Mouse (Mus musculus): Measurements from ENCODE around the gene Eng.

Eng gene

DNA sequence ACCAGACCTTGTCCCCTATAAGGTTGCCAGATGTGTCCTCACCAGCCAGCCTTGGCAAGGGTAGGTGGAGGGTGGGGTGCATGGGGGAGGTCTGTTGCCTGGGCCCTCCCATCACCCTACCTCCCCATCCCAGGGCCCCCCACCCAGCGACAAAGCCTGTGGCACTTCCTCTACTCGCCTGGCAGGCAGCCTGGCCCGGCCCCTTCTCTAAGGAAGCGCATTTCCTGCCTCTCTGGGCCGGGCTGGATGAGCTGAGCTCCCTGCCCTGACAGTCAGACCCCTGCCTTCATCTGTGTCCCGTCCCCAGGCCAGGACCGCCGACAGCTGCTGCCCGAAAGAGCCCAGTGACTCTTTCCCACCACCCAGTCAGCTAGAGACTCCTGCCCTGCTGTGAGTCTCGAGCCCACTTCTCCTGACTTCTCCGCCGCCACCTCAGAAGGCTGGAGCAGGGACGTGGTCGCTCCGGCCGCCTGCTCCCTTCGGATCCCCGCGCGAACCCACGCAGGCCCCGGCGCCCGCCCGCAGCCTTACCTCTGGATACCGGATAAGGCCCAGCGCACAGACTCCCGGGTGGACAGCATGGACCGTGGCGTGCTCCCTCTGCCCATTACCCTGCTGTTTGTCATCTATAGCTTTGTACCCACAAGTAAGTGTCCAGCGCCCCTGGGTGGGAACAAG is at the start of gene Eng:
Gene Eng (plus strand): TSS at position 217 of the 678 bp plus-strand sequence.
- in situ Hi-C loops (cut with MboI): no loop called here

- in situ Hi-C loops (cut with MboI): no loop called here
These were observed 49.7 kb upstream of the Eng start for GRCm38 (mm10) chr2:32596725-32597124.

- in situ Hi-C loops (cut with MboI): no loop called here
These were observed 49.1 kb upstream of the Eng start for GRCm38 (mm10) chr2:32597248-32597647.

DNA sequence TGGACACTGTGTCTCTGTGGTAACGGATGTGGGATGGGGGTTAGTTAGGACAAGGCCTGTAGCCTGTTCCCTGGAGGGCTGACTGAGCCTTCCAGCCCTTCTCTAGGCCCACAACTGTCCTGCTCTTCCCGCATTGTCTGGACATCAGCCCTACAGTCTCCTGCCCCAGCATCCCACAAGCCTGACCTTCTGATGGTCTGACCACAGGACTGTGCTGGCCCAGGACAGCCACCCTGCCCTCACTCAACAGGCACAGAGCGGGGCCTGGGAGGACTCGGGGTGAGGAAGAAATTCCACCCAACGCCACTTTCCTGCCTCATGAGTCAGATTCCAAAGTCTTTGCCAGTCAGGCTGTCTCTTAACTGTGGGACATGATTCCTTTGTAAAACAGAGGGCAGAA is 48.7 kb upstream of the Eng start:
- in situ Hi-C loops (cut with MboI): no loop called here

DNA sequence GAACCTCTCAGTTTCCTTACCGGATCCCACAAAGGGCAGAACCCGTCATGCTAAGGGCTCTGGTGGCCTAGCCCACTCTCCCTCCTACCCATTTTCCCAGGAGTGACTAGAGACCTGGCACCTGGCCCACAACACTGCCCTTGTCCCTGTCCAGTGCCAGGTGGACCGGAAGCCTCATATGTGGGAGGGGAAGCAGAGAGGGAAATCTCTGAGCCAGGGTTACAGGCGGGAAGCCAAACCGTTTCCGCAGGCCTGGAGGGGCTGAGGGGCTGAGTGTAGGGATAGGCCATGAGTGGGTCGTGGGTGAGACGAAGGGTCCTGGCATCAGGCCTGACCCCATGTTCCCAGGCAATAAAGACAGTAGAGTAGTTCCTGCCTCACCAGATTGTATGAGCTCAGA is 47.9 kb upstream of the Eng start:
- in situ Hi-C loops (cut with MboI): no loop called here

DNA sequence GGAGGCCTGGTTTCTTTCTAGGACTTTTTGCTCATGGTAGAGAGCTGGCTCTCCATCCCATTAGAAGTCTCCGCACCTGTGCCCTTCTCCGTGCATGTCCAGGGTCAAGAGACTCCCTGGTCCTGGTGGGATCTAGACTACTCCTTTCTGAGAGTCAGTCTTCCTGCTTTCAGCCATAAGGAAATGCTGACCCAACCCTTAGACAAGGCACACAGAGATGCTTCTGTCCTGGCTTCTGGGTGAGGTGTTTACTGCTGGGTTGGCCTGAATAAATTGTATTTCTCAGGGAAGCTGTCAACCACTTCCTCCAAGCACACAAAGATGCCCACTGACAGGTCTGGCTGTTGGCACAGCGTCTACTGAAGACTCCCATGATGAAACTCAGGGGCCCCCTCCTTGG is 47.0 kb upstream of the Eng start, which contains the start of gene St6galnac6:
Gene St6galnac6 (plus strand): TSS at position 301 of the 400 bp plus-strand sequence.
- in situ Hi-C loops (cut with MboI): no loop called here

DNA sequence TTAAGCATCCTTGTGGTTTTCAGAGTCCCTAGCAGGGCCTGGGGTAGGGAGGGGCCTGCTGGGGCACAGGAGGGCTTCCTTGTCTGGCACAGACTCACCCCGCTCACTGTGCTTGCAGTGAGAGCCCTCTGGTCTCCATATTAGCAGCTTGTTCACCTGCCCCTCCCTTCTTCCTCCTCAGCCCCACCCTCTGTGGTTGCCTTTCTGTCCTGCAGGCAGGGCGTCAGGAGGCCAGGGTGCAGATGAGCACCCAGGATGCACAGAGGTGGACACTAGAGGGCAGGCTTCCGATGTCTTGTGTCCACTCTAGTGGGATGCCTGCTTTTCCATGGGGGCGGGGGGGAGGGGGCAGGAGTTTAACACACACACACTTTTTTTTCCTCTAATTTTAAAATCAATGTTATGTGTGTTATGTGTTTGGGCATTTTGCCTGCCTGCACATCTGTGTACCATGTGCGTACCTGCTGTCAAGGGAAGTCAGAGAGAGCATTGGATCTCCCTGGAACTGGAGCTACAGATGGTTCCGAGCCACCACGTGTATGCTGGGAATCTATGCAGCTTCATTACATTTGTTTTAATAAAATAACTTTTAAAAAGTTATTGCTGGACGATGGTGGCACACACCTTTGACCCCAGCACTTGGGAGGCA is 44.9 kb upstream of the Eng start:
- in situ Hi-C loops (cut with MboI): no loop called here

DNA sequence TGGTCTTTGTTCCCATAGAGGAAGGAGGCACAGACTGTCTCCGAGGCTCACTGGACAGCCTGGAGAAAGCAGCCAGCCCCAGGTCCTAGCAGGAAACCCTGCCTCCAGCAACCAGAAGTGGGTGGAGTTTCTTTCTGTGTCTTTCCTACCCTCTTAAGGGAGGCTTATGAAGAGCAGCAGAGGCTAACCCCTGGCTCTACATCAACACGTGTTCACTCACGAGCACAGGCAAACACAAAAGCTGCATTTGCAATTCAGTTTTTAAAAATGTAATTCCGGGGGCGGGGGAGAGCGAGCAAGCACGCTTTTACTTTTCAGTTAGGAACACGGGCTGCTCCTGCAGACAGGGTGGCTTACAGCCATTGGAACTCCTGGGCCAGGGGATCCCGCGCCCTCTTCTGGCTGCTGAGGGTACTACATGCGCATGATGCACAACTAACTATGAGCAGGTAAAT is 43.8 kb upstream of the Eng start:
- in situ Hi-C loops (cut with MboI): no loop called here

- in situ Hi-C loops (cut with MboI): no loop called here
These were observed 41.8 kb upstream of the Eng start for GRCm38 (mm10) chr2:32604631-32605030.

GRCm38 (mm10) chr2:32606161-32607142 is 39.9 kb upstream of the Eng start:
- in situ Hi-C loops (cut with MboI): no loop called here

DNA sequence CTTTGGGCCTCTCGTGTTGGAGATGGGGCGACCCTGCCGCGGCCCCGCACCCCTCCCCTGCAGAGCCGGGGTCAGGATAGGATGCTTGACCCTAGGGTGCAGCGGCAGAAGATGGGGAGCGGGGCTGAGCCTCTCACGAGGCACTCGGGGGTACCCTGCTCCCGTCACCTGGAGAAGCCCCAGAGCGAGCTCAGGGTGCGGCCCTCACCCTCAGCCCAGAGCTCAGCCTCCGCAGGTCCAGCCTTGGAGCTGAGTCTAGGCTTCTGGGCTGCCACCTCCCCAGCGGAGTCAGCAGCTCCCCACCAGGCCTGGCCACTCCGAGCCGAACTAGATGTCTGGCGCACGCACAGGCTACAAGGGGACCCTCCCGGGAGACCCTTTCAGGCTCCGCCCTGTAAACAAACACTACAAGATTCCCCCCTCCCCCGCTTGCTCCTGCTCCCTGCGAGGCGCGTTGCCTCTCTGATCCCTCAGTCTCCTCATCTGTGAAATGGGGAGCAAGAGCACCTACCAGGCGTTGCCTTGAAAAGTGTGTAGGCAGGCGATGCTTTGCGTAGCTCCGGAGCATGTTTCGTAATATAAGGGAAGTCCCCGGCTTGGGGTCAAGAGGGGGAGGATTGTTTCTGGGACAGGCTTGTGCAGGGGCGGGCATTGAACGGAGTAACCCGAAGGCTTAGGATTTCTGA is 39.0 kb upstream of the Eng start:
- in situ Hi-C loops (cut with MboI): no loop called here

GRCm38 (mm10) chr2:32608141-32608777 is 38.1 kb upstream of the Eng start:
- in situ Hi-C loops (cut with MboI): no loop called here

DNA sequence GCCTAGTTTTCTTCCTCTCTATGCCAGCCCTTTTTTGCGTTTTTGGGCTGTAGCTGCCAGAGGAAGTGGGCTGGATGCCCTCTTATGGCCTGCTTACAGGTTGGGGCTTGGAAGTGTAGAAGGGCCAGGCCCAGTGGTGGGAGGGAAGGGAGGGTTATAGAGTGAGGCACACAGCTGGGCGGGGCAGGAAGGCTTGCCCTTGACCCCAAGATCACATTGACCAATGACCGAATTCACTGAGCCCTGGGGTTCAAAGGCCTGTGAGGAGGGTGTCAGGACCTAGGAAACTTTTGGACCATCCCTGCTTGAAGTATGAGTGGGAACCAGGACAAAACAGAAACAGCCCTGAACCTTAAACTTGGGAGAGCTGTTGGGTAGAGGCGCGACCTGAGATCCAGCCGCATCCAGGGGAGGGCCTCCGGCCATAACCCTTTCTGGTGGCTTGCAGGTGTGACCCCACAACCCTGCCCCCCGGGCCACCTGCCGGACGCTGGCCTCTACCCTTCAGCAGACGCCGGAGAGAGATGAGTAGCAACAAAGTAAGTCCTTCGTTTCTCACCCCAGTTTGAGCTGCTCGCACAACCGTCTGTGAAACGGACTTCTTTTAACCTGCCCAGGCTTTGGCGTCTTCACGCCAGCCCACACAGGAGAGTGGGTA is 37.5 kb upstream of the Eng start:
- in situ Hi-C loops (cut with MboI): no loop called here

DNA sequence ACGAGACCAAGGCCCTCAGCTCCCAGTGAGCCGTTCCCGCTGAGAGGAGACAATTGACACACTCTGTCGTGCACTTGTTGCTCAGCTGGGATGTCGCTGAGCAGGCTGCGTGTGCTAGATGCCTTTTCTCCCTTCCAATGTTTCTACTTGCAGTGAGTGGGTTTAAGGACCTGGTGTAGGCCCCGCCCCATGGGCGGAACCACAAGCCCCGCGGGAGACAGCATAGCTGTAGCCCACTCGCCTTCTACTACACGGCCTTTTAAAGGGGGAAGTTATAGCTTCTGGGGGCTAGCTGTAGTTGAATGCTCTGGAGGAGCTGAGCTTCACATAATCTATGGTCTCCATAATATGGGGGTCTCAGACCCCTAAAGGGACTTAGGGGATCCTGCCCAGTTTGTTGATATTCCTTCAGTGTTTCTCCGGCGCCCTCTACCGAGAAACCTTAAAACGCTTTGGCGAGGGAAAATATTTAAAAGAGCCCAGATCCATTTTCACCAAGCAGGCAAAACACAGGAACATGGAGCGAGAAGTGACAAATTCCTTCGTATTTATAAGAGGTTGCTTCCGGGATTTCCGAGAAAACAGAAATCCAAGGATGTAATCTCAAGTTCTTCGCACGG is 35.7 kb upstream of the Eng start:
- in situ Hi-C loops (cut with MboI): no loop called here

DNA sequence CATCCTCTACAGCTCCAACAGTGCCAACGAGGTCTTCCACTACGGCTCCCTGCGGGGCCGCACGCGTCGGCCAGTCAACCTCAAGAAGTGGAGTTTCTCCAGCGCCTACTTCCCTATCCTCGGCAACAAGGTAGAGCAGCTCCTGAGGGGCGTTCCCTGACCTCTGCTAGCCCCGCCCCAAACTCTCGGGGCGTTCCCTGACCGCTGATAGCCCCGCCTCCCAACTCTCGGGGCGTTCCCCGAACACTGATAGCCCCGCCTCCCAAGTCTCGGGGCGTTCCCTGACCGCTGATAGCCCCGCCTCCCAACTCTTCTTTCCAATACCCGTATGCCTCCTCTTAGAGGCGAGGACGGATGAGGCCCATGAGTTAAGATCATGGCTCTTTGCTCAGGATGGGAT is 34.1 kb upstream of the Eng start:
- in situ Hi-C loops (cut with MboI): no loop called here

DNA sequence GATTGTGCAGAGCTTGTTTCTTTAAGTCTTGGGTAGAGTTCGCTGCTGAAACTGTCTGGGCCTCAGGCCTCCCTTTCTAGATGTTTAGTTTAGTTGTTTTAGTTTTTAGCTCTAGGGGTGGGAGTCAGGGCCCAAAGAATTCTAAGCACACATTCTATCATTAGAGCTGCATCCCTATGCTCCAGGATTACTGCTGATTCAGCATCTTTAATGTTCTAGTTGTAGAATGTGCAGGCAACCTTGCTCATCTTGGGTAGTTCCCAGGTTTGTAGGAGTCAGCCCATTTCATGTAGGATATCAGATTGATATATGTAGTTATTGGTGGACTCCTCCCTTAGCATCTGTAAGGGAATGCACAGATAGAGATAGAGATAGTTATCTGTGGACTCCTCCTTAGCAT is 29.3 kb upstream of the Eng start:
- in situ Hi-C loops (cut with MboI): no loop called here

DNA sequence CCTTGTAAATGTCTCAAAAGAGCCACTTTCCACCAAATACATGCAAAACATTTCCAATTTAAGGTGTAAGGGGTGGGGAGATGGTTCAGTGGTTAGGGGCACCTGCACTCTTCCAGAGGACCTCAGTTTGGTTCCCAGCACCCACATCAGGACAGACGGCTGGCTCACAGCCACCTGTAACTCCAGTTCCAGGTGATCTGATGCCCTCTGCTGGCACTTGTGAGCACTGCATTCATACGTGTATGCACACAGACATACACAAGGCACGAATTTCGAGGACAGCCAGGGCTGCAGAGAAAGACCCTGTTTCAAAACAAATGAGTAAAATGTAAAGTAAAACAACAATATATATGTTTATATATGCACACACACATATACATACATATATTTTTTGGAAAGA is 28.8 kb upstream of the Eng start:
- in situ Hi-C loops (cut with MboI): no loop called here

DNA sequence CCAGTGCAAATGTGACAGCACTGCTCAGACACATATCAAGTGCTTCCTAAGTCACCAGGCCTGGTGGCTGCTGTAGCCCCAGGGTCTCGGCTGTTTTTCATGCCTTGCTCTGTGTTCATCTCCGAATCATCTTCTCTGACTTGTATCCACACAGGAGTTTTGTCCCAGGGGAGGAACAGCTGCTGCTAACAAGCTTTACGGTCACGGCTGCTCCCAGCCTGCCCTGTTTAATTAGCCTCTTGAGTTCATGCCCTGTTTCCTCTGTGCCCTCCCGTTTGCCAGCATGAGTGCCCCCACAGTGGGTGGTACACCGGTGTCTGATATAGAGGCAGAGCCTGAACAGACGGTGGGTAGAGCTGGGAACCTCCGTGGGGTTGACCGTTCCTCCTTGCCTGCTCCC is 28.3 kb upstream of the Eng start:
- in situ Hi-C loops (cut with MboI): no loop called here

DNA sequence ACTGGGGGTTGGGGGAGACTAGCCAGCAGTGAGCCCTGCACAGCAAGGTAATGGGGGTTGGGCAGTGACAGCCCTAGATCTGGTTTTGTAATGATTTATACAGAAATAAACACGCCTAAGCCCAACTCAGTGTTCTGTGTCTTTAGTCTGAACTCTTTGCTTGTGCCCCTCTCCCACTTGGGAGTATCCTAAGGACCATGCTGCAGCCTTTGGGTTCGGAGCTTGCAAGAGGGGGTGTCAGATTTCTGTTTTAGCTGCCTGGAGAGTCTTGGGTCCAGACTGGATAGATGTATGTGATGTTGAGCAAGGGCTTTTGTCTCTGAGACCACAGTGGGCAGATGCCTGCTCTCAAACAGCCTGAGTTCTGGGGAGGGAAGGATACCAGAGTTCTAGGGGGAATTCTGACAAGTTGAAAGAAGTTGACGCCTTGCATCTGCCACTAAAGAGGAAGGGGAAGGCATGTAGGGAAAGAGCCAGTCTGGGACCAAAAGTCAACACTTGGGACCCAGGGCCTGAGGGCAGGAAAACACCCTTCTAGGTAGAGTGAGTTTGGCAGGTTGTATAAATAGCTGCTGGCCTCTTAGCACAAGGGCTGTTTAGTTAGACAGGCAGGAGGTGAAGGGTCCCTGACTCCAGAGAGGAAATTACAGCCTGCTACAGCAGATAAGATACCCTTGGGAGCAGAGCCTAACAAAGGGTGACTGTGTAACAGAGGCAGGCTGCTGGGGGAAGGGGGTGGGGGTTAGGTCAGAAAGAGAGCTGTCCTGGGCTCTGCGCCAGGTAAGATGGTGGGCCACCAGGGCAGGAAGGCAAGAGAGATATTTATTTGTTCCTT is 25.5 kb upstream of the Eng start:
- in situ Hi-C loops (cut with MboI): no loop called here

GRCm38 (mm10) chr2:32621517-32621859 is 24.9 kb upstream of the Eng start, which contains the start of gene Ak1:
Gene Ak1 (plus strand): TSS chr2:32621758.
- in situ Hi-C loops (cut with MboI): no loop called here
